Mouse (Mus musculus) forebrain, embryonic 12.5 days (tissue): ENCODE measurements around the gene Gan. TPM values are rescaled to one million over a fixed set of nuclear protein-coding genes. Genes with fewer than 3 reads are reported as not detected.

Source experiments
- ATAC-seq: fragments of 200-750 bp; cut with Nextera tagmentation; 2 replicates; pipeline ENCODE4 v1.8.0; 2017; ENCODE audit warnings: moderate TSS enrichment; ENCODE audit not compliant: low FRiP score
- H3K27ac ChIP-seq: fragments of 300-500 bp; sonication (generic); 2 replicates; pipeline ENCODE4 v1.5.1; 2016; ENCODE audit warnings: mild to moderate bottlenecking
- H3K27me3 ChIP-seq: fragments of 300-500 bp; sonication (generic); 2 replicates; pipeline ENCODE4 v1.6.1; 2016; ENCODE audit warnings: mild to moderate bottlenecking
- H3K36me3 ChIP-seq: fragments of 300-500 bp; sonication (generic); replicated peaks from 2 replicates; pipeline ENCODE4 v1.6.1; 2016; ENCODE audit warnings: mild to moderate bottlenecking
- H3K4me1 ChIP-seq: fragments of 300-500 bp; sonication (generic); 2 replicates; pipeline ENCODE4 v1.6.1; 2016
- H3K4me2 ChIP-seq: fragments of 300-500 bp; sonication (generic); 2 replicates; pipeline ENCODE4 v1.6.1; 2016; ENCODE audit warnings: mild to moderate bottlenecking, moderate library complexity
- H3K4me3 ChIP-seq: fragments of 300-500 bp; sonication (generic); replicated peaks from 2 replicates; pipeline ENCODE4 v1.5.1; 2016; ENCODE audit warnings: mild to moderate bottlenecking
- H3K9ac ChIP-seq: fragments of 300-500 bp; sonication (generic); 2 replicates; pipeline ENCODE4 v1.6.1; 2016; ENCODE audit warnings: mild to moderate bottlenecking
- H3K9me3 ChIP-seq: fragments of 300-500 bp; sonication (generic); 2 replicates; pipeline ENCODE4 v1.6.1; 2016
- WGBS: fragments of 180-500 bp; shearing (Covaris S2); methylation state at CpG from one replicate; pipeline ENCODE4 v1.1.7; 2016; 5-methylcytosine and 5-hydroxymethylcytosine counted together
- polyA plus RNA-seq: library from polyadenylated mRNA; unstranded; fragments of >200 nt; fragmentation: Nextera tagmentation; extraction: Ambion mirVana; gene quantifications from 2 replicates; pipeline ENCODE4 v1.2.1, GENCODE M21; 2016

Gene Gan
- polyA plus RNA-seq, 1 experiment from 2014 or later: 3.4 TPM

- no peaks in the 10 kb centered on the region for H3K27me3 ChIP-seq
Observed at GRCm38 (mm10) chr8:117244601-117245000, 86.7 kb downstream of the Gan start.

DNA sequence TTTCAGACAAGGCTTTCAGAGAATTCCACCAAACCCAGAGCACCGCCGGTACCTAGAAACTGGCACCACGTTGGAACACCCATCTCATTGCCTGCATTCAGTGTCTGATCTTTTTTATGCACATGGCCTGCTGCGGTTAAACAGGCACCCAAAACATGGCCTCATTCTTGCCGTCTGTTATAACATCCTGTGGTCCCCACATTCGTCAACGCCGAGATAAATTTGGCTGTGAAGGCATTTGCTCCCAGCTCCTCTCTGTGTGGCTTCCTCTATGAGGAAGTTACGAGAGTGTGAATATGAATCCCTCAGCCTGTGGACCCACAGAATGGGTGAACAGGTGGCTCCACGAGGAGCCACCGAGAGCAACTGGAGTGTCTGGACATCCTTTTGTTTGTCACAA lies 90.4 kb downstream of the Gan start:
- Histone ChIP-seq H3K4me1 (no peaks in the 10 kb centered on the region), H3K4me3 (no peak overlapping the region), H3K9ac (no peak overlapping the region), H3K36me3 (no peaks in the 10 kb centered on the region), H3K4me2 (no peak overlapping the region), H3K9me3 (0 out of 2 replicates have a peak, but pooled peaks cover 2% of the 10 kb centered on the region), H3K27me3 (no peaks in the 10 kb centered on the region), H3K27ac (no peak overlapping the region)
- 90% methylated on average over 11 of the region's 11 CpGs for whole genome bisulfite sequencing
- no peak for ATAC-seq

More at GRCm38 (mm10) chr8:117244601-117245000, 86.7 kb downstream of the Gan start:
- no peak for ATAC-seq
- H3K27ac ChIP-seq: no peak overlapping the region
- 48% methylated on average over 6 of the region's 6 CpGs for WGBS
- H3K36me3 ChIP-seq: no peaks in the 10 kb centered on the region
- no peak overlapping the region for H3K4me3 ChIP-seq
- no peaks in the 10 kb centered on the region for H3K4me1 ChIP-seq
- H3K4me2 ChIP-seq: no peak overlapping the region
- H3K9me3 ChIP-seq: no peaks in the 10 kb centered on the region
- no peak overlapping the region for H3K9ac ChIP-seq

DNA sequence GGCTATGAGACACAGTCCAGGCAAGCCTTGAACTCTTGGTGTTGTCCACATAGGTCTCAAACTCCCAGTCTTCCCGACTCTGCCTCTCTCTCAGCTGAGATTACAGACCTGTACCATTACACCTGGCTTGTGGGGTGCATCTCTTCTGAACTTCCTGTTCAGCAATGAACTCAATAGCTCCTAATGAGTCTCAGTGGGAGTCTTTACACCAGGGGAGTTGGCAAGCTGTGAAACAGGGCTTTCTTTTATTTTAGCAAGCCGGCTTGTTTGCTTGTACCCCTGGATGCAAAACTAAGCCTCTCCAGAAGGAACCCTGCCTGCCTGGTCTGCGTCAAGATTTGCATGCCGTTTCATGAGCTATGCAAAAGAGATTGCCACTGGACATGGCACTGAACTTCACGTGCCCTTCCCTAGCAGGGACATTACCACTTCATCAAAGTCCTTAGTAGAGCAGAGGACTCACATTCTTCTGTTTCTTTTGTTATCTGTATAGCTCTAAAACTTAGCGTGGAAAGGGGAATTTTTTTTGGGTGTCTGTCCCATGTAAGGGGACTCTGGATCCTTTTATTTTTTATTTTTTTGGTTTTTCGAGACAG lies 93.2 kb downstream of the Gan start:
- Histone ChIP-seq H3K9ac (no peak overlapping the region), H3K27me3 (no peaks in the 10 kb centered on the region), H3K4me3 (no peak overlapping the region), H3K27ac (no peak overlapping the region), H3K36me3 (no peaks in the 10 kb centered on the region), H3K9me3 (0 out of 2 replicates have a peak, but pooled peaks cover 2% of the 10 kb centered on the region), H3K4me1 (0 out of 2 replicates have a peak, but pooled peaks cover 4% of the 10 kb centered on the region), H3K4me2 (no peak overlapping the region)
- ATAC-seq: no peak
- 37% methylated on average over 7 of the region's 7 CpGs for WGBS

DNA sequence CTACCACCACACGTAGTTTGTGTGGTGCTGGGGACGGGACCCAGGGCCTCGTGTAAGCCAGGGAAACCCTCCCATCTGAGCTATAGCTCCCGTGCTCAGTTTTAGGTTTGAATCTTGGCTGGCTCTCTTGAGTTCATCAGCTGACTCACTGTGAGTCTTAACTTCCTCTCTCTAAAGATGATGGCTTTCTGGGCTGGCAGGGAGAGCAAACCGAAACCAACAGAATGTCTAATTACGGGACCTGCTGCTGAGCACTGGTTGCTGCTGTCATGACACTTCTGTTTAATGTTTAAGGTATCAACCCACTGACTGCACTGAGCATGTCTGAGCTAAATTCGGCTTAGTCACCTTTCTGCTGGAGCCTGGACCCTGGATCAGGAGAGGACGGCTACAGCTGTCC lies 94.7 kb downstream of the Gan start:
- Histone ChIP-seq H3K36me3 (no peaks in the 10 kb centered on the region), H3K4me3 (no peak overlapping the region), H3K4me2 (no peak overlapping the region), H3K9ac (no peak overlapping the region), H3K27ac (no peak overlapping the region), H3K9me3 (0 out of 2 replicates have a peak, but pooled peaks cover 2% of the 10 kb centered on the region), H3K27me3 (no peaks in the 10 kb centered on the region), H3K4me1 (0 out of 2 replicates have a peak, but pooled peaks cover 4% of the 10 kb centered on the region)
- WGBS: 96% methylated on average over 8 of the region's 8 CpGs
- ATAC-seq: no peak

DNA sequence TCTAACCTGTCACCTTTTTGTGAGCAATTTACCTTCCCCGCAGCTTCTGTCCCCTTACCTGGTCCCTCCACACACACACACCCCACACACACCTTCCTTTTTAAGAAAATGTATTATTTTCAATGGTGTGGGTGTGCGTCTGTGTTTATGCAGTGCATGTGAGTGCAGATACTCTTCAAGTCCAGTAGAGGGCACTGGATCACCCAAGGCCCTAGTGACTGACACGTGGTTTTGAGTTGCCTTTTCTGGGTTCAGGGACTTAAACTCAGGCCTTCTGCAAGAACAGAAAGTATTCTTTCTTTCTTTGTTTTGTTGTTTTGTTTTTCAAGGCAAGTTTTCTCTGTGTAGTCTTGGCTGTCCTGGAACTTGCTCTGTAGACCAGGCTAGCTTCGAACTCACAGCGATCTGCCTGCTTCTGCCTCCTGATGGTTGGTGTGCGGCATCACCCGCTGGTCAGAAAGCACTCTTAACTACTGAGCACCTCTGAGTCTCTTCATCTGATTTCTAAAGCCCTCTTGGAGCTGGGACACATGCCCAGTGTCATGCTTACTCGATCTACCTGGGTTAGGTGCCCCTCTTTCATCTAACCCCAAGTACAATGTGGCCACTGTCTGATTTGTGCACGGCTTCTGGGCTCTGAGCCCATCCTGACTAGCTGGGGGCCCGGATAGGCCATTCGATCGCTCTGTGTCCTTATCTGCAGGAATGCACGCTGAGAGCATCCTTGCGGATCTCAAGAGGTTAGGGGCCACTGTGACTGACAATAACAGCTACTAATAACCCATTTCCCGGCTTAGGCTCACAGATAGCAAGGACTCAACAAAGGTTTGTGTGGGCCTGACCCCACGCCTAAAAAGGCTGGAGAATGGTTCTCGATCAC lies 95.7 kb downstream of the Gan start:
- no peak overlapping the region for H3K9ac ChIP-seq
- 91% methylated on average over 17 of the region's 17 CpGs for WGBS
- H3K4me1 ChIP-seq: peaks cover 10% of the 10 kb centered on the region
- ATAC-seq: no peak
- H3K36me3 ChIP-seq: no peaks in the 10 kb centered on the region
- H3K4me2 ChIP-seq: no peak overlapping the region
- H3K4me3 ChIP-seq: no peak overlapping the region
- H3K27ac ChIP-seq: no peak overlapping the region
- H3K27me3 ChIP-seq: no peaks in the 10 kb centered on the region
- 0 out of 2 replicates have a peak, but pooled peaks cover 2% of the 10 kb centered on the region for H3K9me3 ChIP-seq

- ATAC-seq: no peak
- no peak overlapping the region for H3K27ac ChIP-seq
- H3K9ac ChIP-seq: no peak overlapping the region
- no peak overlapping the region for H3K4me2 ChIP-seq
- H3K4me3 ChIP-seq: no peak overlapping the region
- no peaks in the 10 kb centered on the region for H3K27me3 ChIP-seq
- H3K4me1 ChIP-seq: peaks cover 19% of the 10 kb centered on the region
- no peaks in the 10 kb centered on the region for H3K36me3 ChIP-seq
- H3K9me3 ChIP-seq: 0 out of 2 replicates have a peak, but pooled peaks cover 2% of the 10 kb centered on the region
- 81% methylated on average over 6 of the region's 6 CpGs for WGBS
Observed at GRCm38 (mm10) chr8:117254496-117254895, 96.6 kb downstream of the Gan start.

DNA sequence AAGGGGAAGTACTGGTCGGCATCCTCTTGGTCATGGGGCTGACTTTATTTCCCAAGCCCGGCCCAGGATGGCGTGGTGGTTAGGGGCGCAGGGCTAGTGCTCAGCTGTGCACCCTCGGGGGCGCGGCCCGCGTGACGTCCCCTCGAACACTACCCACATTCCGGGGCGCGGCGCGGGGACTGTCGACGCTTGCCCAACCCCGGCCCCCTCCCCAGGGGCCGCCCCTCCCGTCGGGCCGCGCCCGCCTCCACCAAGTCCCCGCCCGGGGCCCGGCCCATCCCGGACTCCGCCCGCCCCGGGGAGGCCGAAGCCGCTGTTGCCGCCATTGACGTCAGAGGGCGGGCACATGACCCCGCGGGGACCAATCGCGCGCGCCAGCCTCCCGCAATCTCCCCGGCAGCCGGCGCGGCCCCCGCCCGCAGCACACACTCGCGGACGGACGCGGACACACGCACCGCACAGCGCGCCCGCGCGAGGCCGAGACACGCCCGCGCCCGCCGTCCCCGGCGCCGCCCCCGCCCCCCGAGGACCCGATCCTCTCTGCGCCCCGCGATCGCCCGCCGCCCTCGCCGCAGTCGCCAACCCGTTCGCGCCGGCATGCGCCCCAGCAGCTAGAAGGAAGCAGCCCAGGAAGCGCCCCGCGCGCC lies 98.5 kb downstream of the Gan start:
- WGBS: under 1% methylated on average over 40 of the region's 92 CpGs
- peak overlapping the region; percentile 75 for H3K4me2 ChIP-seq
- H3K27ac ChIP-seq: peak overlapping the region; percentile 82
- ATAC-seq: peak; percentile 91
- H3K9me3 ChIP-seq: 0 out of 2 replicates have a peak, but pooled peaks cover 2% of the 10 kb centered on the region
- H3K4me1 ChIP-seq: peaks cover 37% of the 10 kb centered on the region
- H3K36me3 ChIP-seq: no peaks in the 10 kb centered on the region
- H3K27me3 ChIP-seq: no peaks in the 10 kb centered on the region
- peak overlapping the region; percentile 95 for H3K9ac ChIP-seq
- H3K4me3 ChIP-seq: peak overlapping the region; percentile 91

- Histone ChIP-seq H3K4me2 (peak within 1 kb of the TSS; percentile 75), H3K4me3 (peak within 1 kb of the TSS; percentile 91), H3K27me3 (no peaks in the 10 kb centered on the region), H3K4me1 (peaks cover 43% of the 10 kb centered on the region), H3K9ac (peak within 1 kb of the TSS; percentile 95), H3K9me3 (0 out of 2 replicates have a peak, but pooled peaks cover 2% of the 10 kb centered on the region), H3K36me3 (no peaks in the 10 kb centered on the region), H3K27ac (peak within 1 kb of the TSS; percentile 82)
- ATAC-seq: peak; percentile 28
- WGBS: under 1% methylated on average over 52 of the region's 65 CpGs
Observed at GRCm38 (mm10) chr8:117257029-117257820, 99.3 kb downstream of the Gan start, which contains the start of gene Cmip. TSS of gene Cmip (plus strand) at chr8:117257064.

DNA sequence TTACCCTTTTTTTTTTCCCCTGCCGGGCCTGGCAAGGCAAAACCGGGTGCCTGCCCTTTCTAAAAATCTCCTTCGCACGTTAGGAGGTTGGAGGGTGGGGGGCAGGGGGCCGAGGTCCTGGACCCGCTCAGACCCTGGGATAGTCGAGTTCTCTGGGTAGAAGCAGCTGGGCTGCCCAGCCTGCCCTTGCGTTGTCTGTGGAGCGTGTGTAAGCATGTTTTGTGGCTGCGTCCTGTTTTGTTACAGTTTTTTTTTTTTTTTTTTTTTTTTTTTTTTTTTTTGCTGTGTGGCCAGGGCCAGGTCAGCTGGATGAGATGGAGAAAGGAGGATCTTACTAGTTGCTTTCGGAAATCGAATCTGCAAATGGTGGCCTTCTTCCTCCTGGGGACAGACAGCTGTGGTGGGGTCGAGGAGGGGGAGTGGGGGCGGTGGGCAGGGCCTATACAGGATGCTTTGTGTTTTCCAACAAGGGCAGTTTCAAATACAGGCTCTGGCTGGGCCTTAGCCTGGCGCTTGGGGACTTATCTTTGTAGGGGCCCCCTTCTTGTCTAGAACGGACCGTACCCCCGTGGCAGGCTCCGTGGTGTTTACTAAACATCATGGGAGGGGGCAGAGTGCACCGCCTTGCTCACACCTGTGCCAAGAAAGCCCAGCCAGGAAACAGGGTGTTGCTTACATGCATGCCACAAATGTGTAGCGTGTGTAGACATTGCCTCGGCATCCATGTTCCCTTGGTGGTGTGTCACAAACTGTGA lies 100.1 kb downstream of the Gan start:
- Histone ChIP-seq H3K27me3 (no peaks in the 10 kb centered on the region), H3K9me3 (0 out of 2 replicates have a peak, but pooled peaks cover 2% of the 10 kb centered on the region), H3K36me3 (no peaks in the 10 kb centered on the region), H3K4me3 (peak overlapping the region; percentile 91), H3K27ac (peak overlapping the region; percentile 82), H3K4me2 (peak overlapping the region; percentile 75), H3K4me1 (peaks cover 50% of the 10 kb centered on the region), H3K9ac (peak overlapping the region; percentile 95)
- 4% methylated on average over 22 of the region's 22 CpGs for whole genome bisulfite sequencing
- ATAC-seq: peak; percentile 27; the same call in 1 of the 2 replicates

- 59% methylated on average over 6 of the region's 6 CpGs for WGBS
- ATAC-seq: no peak
- Histone ChIP-seq H3K27ac (peak overlapping the region; percentile 82), H3K9ac (peak overlapping the region; percentile 95), H3K36me3 (no peaks in the 10 kb centered on the region), H3K27me3 (no peaks in the 10 kb centered on the region), H3K4me2 (peak overlapping the region; percentile 75), H3K4me1 (peaks cover 56% of the 10 kb centered on the region), H3K9me3 (no peaks in the 10 kb centered on the region), H3K4me3 (peak overlapping the region; percentile 91)
Observed at GRCm38 (mm10) chr8:117258576-117259040, 100.7 kb downstream of the Gan start.
